Mouse (Mus musculus) monocyte, adult 2 months (primary cell): Measurements from ENCODE around the gene Klrb1a.
"Not testable (repeated sequence)": the region's sequence is repeated elsewhere in the genome, so short reads cannot be mapped to it uniquely, and the experiment has no call there.

ENCODE experiments used
- DNase-seq, 2 experiments: peaks; one replicate each; pipeline ENCODE4 v3.0.0; 2022; ENCODE audit warnings: low spot score in 2 of 2, low read depth in 1 of 2

Klrb1a gene

GRCm38 (mm10) chr6:128623433-128623832 is at the start of gene Klrb1a:
TSS of gene Klrb1a (minus strand) at chr6:128623533.
- DNase-seq: not testable (repeated sequence)

- no peak for DNase-seq
Observed at GRCm38 (mm10) chr6:128669936-128670335, 46.6 kb upstream of the Klrb1a start.

- DNase-seq: no peak
Observed at GRCm38 (mm10) chr6:128662206-128662605, 38.9 kb upstream of the Klrb1a start, which contains the start of gene Clec2h. TSS of gene Clec2h (plus strand) at chr6:128662385.

GRCm38 (mm10) chr6:128661249-128661648 is 37.9 kb upstream of the Klrb1a start:
- no peak for DNase-seq

- no peak for DNase-seq
Observed at GRCm38 (mm10) chr6:128652938-128653337, 29.6 kb upstream of the Klrb1a start.

GRCm38 (mm10) chr6:128650827-128651226 is 27.5 kb upstream of the Klrb1a start:
- DNase-seq: not testable (repeated sequence)

- DNase-seq: no peak
Observed at GRCm38 (mm10) chr6:128650187-128650586, 26.9 kb upstream of the Klrb1a start.

GRCm38 (mm10) chr6:128649681-128650080 is 26.3 kb upstream of the Klrb1a start:
- no peak for DNase-seq

- not testable (repeated sequence) for DNase-seq
Observed at GRCm38 (mm10) chr6:128645708-128646107, 22.4 kb upstream of the Klrb1a start.

- not testable (repeated sequence) for DNase-seq
Observed at GRCm38 (mm10) chr6:128644694-128645093, 21.4 kb upstream of the Klrb1a start.

GRCm38 (mm10) chr6:128643999-128644398 is 20.7 kb upstream of the Klrb1a start:
- DNase-seq: no peak

- no peak for DNase-seq
Observed at GRCm38 (mm10) chr6:128641116-128641716, 17.9 kb upstream of the Klrb1a start.

GRCm38 (mm10) chr6:128640673-128641072 is 17.3 kb upstream of the Klrb1a start:
- DNase-seq: no peak

GRCm38 (mm10) chr6:128630912-128631905 is 7.9 kb upstream of the Klrb1a start:
- not testable (repeated sequence) for DNase-seq

GRCm38 (mm10) chr6:128629771-128630739 is 6.7 kb upstream of the Klrb1a start:
- not testable (repeated sequence) for DNase-seq

GRCm38 (mm10) chr6:128625246-128625645 is 1.9 kb upstream of the Klrb1a start:
- not testable (repeated sequence) for DNase-seq

- DNase-seq: no peak
Observed at GRCm38 (mm10) chr6:128624425-128624824, 1.1 kb upstream of the Klrb1a start.

GRCm38 (mm10) chr6:128622733-128623132 is 600 bp downstream of the Klrb1a start:
- DNase-seq: no peak

GRCm38 (mm10) chr6:128606350-128606749 is 17.0 kb downstream of the Klrb1a start:
- no peak for DNase-seq

- DNase-seq: no peak
Observed at GRCm38 (mm10) chr6:128604512-128604911, 18.8 kb downstream of the Klrb1a start.
